Mouse (Mus musculus) G1E-ER4 (cell line): ENCODE data around the gene Cd163. TPM values are rescaled to one million over a fixed set of nuclear protein-coding genes. Genes with fewer than 3 reads are reported as not detected.

Experiments
- GATA1 ChIP-seq: IDR thresholded peaks from one replicate; pipeline ENCODE4 v1.8.0; 2012; ENCODE audit warnings: low read length, inconsistent platforms
- polyA plus RNA-seq: library from polyadenylated mRNA; stranded (reverse); fragments of >175 nt; gene quantifications from 2 replicates; pipeline ENCODE4 v1.2.3, GENCODE M21; 2012

Cd163 gene
- polyA plus RNA-seq: not detected in 2 replicates

DNA sequence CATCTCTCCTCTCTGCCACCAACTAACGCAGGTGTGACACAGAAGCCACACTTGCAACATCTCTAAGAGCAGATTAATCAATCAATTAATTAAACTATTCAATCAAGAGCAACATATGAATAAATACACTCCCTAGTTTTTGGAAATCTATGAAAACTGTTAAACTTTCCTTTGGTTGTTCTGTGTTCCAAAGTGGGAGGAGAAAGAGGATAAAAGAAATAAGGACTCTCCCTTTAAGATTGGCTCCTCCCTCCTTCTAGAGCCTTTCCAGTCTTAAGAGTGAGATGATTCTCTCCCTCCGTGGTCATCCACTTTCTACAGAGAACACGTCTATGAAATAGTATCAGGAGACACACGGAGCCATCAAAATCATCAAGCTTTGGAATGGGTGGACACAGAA is at the start of gene Cd163:
Gene Cd163 (plus strand): TSS at position 301 of the 400 bp plus-strand sequence.
- TF ChIP-seq GATA1: no peak

DNA sequence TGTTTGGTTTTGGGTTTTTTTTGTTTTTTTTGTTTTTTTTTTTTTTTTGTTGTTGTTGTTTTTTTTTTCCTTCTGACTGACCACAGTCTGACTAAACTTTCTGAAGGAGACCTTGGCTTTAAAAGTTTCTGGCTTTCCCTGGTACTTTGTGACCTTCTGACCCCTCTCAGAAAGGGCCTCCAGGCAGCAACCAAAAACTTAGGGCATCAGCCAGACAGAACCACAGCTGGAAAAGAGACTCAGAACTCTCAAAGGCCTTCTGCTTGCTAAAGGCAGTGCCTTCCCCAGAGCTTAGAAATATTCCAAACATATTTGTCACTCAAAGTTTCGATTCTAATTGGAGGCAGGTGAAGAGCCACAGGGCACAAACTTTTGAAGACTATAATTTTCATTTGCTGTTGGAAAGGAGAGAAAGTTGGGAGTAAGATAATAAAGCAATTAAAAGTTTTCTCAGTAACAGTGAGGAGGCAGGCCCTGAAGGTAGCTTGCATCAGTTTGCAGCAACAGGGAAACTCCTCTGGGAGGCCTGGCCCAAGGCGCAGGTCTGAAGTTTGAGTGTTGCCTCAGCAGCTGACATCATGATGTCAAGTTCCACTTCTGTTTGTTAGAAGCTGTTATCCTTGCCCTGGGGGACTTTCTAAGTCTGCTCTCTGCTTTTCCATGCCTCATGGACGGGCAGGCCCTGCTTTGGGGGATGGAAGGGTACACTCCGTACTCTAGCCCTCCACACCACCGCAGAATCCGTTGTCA is 48.6 kb upstream of the Cd163 start:
- no peak for TF ChIP-seq GATA1

DNA sequence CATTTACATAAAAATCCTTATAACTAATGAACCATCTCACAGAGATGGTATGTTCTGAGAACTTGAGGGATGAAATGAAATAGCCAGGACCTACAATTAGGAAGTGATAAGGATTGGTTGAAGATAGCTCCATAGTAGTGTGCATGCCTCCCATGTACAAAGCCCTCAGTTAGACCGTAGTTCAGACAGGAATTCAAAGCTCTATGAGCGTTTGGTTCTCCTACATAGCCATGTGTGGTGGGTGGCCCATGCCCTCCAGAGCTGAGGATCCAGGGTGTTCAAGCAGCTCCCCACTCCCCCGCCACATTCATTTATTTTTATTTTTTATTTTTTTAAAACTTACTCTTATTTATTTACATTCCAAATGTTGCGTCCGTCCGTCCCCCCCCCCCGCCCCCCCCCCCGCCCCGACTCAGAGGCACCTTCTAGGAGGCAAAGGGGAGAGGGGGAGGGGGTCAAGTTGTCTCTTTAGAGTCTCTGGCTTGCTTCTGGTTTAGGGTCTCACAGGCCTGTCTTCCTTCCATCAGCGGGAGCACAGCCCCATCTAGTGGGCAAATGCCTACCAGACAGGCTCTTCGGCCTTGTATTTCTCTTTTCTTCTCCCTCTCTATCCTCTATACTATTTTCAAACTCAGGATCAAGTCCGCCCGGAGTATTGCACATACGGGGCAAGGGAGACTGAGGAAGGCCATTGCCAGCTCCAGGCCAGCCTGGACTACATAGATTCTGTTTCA is 44.1 kb upstream of the Cd163 start:
- TF ChIP-seq GATA1: no peak

DNA sequence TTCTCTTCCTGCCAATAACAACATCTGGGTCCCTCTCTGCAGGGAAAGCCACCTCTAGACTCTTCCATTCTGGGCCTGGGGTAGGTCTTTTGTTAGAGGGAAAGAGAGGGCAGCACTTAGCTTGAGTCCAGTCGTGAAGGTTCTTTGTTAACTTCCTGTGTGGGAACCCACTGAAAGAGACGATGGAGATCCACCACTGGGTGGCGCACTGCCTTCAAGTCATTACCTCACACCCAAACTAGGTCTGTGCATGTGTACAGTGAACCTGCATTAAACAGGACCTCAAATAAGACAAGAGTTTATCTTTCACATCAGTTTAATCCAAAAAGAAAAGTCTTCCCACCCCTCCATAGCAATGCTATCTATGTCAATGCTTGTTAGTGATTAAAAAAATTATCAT is 41.8 kb upstream of the Cd163 start:
- no peak for TF ChIP-seq GATA1

- no peak for TF ChIP-seq GATA1
Measured at GRCm38 (mm10) chr6:124273231-124273880, 31.1 kb upstream of the Cd163 start.

GRCm38 (mm10) chr6:124277641-124278040 is 26.8 kb upstream of the Cd163 start:
- no peak for TF ChIP-seq GATA1

GRCm38 (mm10) chr6:124278291-124278690 is 26.2 kb upstream of the Cd163 start:
- no peak for TF ChIP-seq GATA1

GRCm38 (mm10) chr6:124282731-124283130 is 21.7 kb upstream of the Cd163 start:
- TF ChIP-seq GATA1: no peak

DNA sequence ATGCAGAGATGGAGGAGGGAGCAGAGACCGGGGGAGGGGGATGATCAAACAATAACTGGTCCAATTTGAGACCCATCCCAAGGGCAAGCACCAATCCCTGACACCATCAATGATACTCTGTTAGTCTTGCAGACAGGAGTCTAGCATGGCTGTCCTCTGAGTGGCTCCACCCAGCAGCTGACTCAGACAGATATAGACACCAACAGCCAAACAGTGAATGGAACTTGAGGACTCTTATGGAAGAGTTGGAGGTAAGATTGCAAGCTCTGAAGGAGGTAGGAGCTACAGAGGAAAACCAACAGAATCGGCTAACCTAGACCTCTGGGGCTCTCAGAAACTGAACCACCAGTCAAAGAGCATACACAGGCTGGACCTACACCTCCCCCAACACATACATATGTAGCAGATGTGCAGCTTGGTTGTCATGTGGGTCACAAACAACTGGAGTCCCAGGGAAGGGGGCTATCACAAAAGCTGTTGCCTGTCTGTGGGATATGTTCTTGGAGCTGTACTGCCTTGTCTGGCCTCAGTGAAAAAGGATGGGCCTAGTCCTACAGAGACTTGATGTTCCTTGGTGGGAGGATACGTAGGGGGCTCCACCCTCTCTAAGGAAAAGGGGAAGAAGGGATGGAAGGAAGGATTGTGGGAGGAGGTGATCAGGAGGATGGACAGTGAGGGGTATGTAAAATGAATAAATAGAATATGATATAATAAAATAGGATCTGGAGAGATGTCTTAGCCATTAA is 2.8 kb upstream of the Cd163 start:
- no peak for TF ChIP-seq GATA1

DNA sequence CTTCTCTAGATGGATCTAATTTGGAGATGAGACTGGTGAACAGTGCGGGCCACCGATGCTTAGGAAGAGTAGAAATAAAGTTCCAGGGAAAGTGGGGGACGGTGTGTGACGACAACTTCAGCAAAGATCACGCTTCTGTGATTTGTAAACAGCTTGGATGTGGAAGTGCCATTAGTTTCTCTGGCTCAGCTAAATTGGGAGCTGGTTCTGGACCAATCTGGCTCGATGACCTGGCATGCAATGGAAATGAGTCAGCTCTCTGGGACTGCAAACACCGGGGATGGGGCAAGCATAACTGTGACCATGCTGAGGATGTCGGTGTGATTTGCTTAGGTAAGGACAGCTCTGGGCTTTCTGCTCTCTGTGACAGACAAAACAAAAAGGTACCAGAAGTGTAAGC is 4.5 kb downstream of the Cd163 start:
- TF ChIP-seq GATA1: no peak

DNA sequence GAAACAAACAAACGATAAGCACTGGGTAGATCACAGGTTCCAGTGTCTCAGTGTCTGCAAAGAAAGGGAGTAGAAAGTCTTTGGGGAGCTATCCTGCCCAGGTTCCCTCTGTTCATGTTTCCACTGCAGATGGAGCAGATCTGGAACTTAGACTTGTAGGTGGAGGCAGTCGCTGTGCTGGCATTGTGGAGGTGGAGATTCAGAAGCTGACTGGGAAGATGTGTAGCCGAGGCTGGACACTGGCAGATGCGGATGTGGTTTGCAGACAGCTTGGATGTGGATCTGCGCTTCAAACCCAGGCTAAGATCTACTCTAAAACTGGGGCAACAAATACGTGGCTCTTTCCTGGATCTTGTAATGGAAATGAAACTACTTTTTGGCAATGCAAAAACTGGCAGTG is 7.8 kb downstream of the Cd163 start:
- TF ChIP-seq GATA1: no peak

- no peak for TF ChIP-seq GATA1
Measured at GRCm38 (mm10) chr6:124320371-124320770, 15.9 kb downstream of the Cd163 start.

- TF ChIP-seq GATA1: no peak
Measured at GRCm38 (mm10) chr6:124321481-124322475, 17.3 kb downstream of the Cd163 start.

- no peak for TF ChIP-seq GATA1
Measured at GRCm38 (mm10) chr6:124328394-124328991, 24.0 kb downstream of the Cd163 start.
